Mouse (Mus musculus) lung, embryonic 14.5 days (tissue): ENCODE measurements around the gene N4bp2. TPM values are rescaled to one million over a fixed set of nuclear protein-coding genes. Genes with fewer than 3 reads are reported as not detected.

ENCODE experiments used
- ATAC-seq: fragments of 200-750 bp; cut with Nextera tagmentation; 2 replicates; pipeline ENCODE4 v1.8.0; 2017; ENCODE audit warnings: mild to moderate bottlenecking, moderate TSS enrichment, moderate library complexity; ENCODE audit not compliant: insufficient read depth
- DNase-seq: peaks from one replicate; pipeline ENCODE4 v3.0.0-alpha.2; 2015
- H3K27ac ChIP-seq: fragments of 300-500 bp; sonication (generic); 2 replicates; pipeline ENCODE4 v1.5.1; 2014; ENCODE audit warnings: low read depth, mild to moderate bottlenecking, moderate library complexity
- H3K27me3 ChIP-seq: fragments of 300-500 bp; sonication (generic); 2 replicates; pipeline ENCODE4 v1.6.1; 2014; ENCODE audit warnings: low read length, control low read depth; ENCODE audit not compliant: insufficient read depth
- H3K36me3 ChIP-seq: fragments of 300-500 bp; sonication (generic); 2 replicates; pipeline ENCODE4 v1.6.1; 2014; ENCODE audit warnings: control low read depth; ENCODE audit not compliant: insufficient read depth
- H3K4me1 ChIP-seq: fragments of 300-500 bp; sonication (generic); 2 replicates; pipeline ENCODE4 v1.6.1; 2014; ENCODE audit warnings: antibody characterized with exemption, control low read depth; ENCODE audit not compliant: insufficient read depth
- H3K4me2 ChIP-seq: fragments of 300-500 bp; sonication (generic); 2 replicates; pipeline ENCODE4 v1.6.1; 2014; ENCODE audit warnings: mild to moderate bottlenecking
- H3K4me3 ChIP-seq: fragments of 300-500 bp; sonication (generic); 2 replicates; pipeline ENCODE4 v1.5.1; 2014; ENCODE audit warnings: low read depth, low read length
- H3K9ac ChIP-seq: fragments of 300-500 bp; sonication (generic); 2 replicates; pipeline ENCODE4 v1.6.1; 2014
- H3K9me3 ChIP-seq: fragments of 300-500 bp; sonication (generic); 2 replicates; pipeline ENCODE4 v1.6.1; 2016; ENCODE audit warnings: low read depth, low read length, control low read depth
- CTCF ChIP-seq: IDR thresholded peaks from 2 replicates; pipeline ENCODE4 v1.5.1; 2016; ENCODE audit warnings: antibody characterized with exemption, low read depth
- WGBS: fragments of 180-500 bp; shearing (Covaris S2); extraction: QIAGEN DNeasy Blood & Tissue Kit; methylation state at CpG from one replicate; pipeline ENCODE4 v1.1.7; 2014; 5-methylcytosine and 5-hydroxymethylcytosine counted together
- polyA plus RNA-seq: library from polyadenylated mRNA; unstranded; fragments of >200 nt; fragmentation: Nextera tagmentation; extraction: Ambion mirVana; gene quantifications from 2 replicates; pipeline ENCODE4 v1.2.1, GENCODE M21; 2014

Gene N4bp2
- polyA plus RNA-seq, 1 experiment from 2014 or later: 33.2 TPM

DNA sequence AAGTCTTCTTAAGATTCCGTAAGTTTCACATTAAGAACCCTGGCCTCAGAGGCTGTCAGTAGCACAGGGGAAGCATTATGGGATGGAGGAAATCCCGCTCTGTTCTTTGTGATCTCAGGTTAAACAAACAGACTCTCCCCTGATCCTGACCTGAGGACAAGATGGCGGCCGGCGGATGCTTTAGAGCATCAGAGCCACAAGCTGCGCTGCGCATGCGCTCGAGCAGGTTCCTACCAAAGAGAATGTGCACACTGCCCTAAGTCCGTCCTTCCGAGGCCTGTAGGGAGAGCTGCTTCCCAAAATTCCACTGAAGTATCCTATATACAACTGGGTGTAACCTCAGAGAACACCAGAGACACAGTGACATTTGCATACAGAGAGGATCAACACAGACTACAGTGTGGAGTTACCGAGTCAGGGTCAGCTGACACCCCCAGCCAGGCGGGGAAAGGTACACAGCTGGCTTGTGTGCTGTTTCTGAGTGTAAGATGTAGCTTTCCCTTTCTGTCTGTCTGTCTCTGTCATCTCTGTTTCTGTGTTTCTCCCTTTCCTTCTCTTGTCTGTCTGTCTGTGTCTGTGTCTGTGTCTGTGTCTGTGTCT, 108.1 kb downstream of the N4bp2 start:
- Histone ChIP-seq H3K9ac (no peak overlapping the region), H3K4me1 (no peaks in the 10 kb centered on the region), H3K27ac (no peak overlapping the region), H3K4me3 (no peak overlapping the region), H3K9me3 (no peaks in the 10 kb centered on the region), H3K27me3 (no peaks in the 10 kb centered on the region), H3K4me2 (no peak overlapping the region), H3K36me3 (no peaks in the 10 kb centered on the region)
- no peak for TF ChIP-seq CTCF
- ATAC-seq (no peak), DNase-seq (no peak)
- WGBS: 80% methylated on average over 13 of the region's 13 CpGs

DNA sequence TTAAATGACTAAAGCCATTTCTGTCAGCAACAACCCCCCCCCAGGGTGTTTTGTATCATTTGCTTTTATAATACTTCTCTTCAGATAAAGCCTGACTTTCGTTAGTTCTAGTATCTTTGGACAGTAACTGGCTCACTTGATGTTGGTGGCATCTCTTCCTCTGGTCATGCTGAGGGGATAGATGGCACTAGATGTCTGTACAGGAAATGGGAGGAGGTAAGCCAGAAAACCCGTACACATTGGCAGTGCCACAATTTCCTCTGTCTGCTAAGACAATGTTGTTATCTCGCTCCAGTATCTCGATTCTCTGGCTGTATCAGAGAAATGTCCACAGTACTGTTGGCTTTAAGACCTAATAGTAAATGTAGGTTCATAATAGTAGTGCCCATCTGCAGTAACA, 109.9 kb downstream of the N4bp2 start:
- Histone ChIP-seq H3K27me3 (no peaks in the 10 kb centered on the region), H3K9me3 (no peaks in the 10 kb centered on the region), H3K36me3 (no peaks in the 10 kb centered on the region), H3K4me2 (no peak overlapping the region), H3K27ac (no peak overlapping the region), H3K9ac (no peak overlapping the region), H3K4me3 (no peak overlapping the region), H3K4me1 (no peaks in the 10 kb centered on the region)
- 67% methylated on average over 4 of the region's 4 CpGs for WGBS
- DNase-seq (no peak), ATAC-seq (no peak)
- no peak for TF ChIP-seq CTCF

DNA sequence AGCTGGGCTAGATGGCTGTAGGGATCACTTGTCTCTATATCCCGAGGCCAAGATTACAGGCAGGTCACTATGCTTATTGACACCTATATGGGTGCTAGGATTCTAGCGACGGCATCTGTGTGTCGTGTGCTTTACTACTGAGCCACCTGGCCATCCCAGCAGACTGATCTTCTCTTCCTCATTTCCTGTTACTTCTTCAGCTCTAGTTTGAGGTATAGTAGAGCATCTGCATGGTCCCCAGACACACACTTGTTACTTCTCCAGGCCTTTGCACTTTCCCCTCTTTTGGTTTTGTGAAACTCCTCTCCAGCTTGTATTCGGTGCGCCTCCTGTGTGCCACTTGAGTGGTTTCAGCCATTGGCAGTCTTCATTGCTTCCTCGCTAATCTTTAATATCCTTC, 111.9 kb downstream of the N4bp2 start:
- 84% methylated on average over 7 of the region's 7 CpGs for WGBS
- Histone ChIP-seq H3K4me1 (no peaks in the 10 kb centered on the region), H3K4me3 (no peak overlapping the region), H3K9ac (no peak overlapping the region), H3K36me3 (no peaks in the 10 kb centered on the region), H3K27me3 (no peaks in the 10 kb centered on the region), H3K9me3 (no peaks in the 10 kb centered on the region), H3K27ac (no peak overlapping the region), H3K4me2 (no peak overlapping the region)
- no peak for DNase-seq
- TF ChIP-seq CTCF: no peak
- no peak for ATAC-seq

- Histone ChIP-seq H3K9me3 (no peaks in the 10 kb centered on the region), H3K4me1 (no peaks in the 10 kb centered on the region), H3K9ac (no peak overlapping the region), H3K27ac (no peak overlapping the region), H3K36me3 (no peaks in the 10 kb centered on the region), H3K4me3 (no peak overlapping the region), H3K4me2 (no peak overlapping the region), H3K27me3 (no peaks in the 10 kb centered on the region)
- ATAC-seq (no peak), DNase-seq (no peak)
- 44% methylated on average over 3 of the region's 3 CpGs for WGBS
- no peak for TF ChIP-seq CTCF
These were observed 115.0 kb downstream of the N4bp2 start for GRCm38 (mm10) chr5:65878367-65878766.

Other genes with a start within 250 kb of the N4bp2 start
- gene Smim14, start 226.3 kb upstream of the N4bp2 start, polyA plus RNA-seq: 83.0 and 91.2 TPM in 2 replicates
- gene Ube2k, start 226.3 kb upstream of the N4bp2 start, polyA plus RNA-seq: 132 TPM in 2 replicates
- gene Pds5a, start 65.2 kb upstream of the N4bp2 start, polyA plus RNA-seq: 107 and 113 TPM in 2 replicates
- gene Rhoh, start 97.7 kb downstream of the N4bp2 start, polyA plus RNA-seq: 0.57 and 0.76 TPM in 2 replicates
- not detected in 2 replicates for gene Chrna9, start 171.4 kb downstream of the N4bp2 start, polyA plus RNA-seq
- 1.0 and 1.5 TPM in 2 replicates for gene 9130230L23Rik, start 240.8 kb downstream of the N4bp2 start, polyA plus RNA-seq